Mouse (Mus musculus): Measurements from ENCODE around the gene Adsl.

Adsl gene

GRCm38 (mm10) chr15:81007905-81008304 is 59.6 kb downstream of the Adsl start:
- no peak for DNase-seq (ENCODE audit: low spot score)

GRCm38 (mm10) chr15:81008689-81009123 is 60.4 kb downstream of the Adsl start:
- no peak for DNase-seq (ENCODE audit: low spot score)

GRCm38 (mm10) chr15:81010114-81010513 is 61.8 kb downstream of the Adsl start:
- no peak for DNase-seq (ENCODE audit: low spot score)

GRCm38 (mm10) chr15:81011523-81011922 is 63.2 kb downstream of the Adsl start:
- no peak for DNase-seq (ENCODE audit: low spot score)

- no peak for DNase-seq (ENCODE audit: low spot score)
Observed at GRCm38 (mm10) chr15:81012359-81012758, 64.1 kb downstream of the Adsl start.

- DNase-seq (ENCODE audit: low spot score) = no peak
Observed at GRCm38 (mm10) chr15:81013186-81013585, 64.9 kb downstream of the Adsl start.

GRCm38 (mm10) chr15:81015068-81015744 is 66.9 kb downstream of the Adsl start:
- no peak for DNase-seq (ENCODE audit: low spot score)

- DNase-seq (ENCODE audit: low spot score) = no peak
Observed at GRCm38 (mm10) chr15:81016488-81016887, 68.2 kb downstream of the Adsl start.

- DNase-seq (ENCODE audit: low spot score) = peak; percentile 33
Observed at GRCm38 (mm10) chr15:81017308-81017707, 69.0 kb downstream of the Adsl start.

Data from lung, postnatal 25 days (tissue).